Mouse (Mus musculus) stomach, postnatal 0 days (tissue): Measurements from ENCODE around the gene Slc35g1.

Source experiments
- CTCF ChIP-seq: IDR thresholded peaks from 2 replicates; pipeline ENCODE4 v1.5.1; 2016; ENCODE audit warnings: antibody characterized with exemption, low read depth, mild to moderate bottlenecking, moderate library complexity
- EP300 ChIP-seq: optimal IDR thresholded peaks from 2 replicates; pipeline ENCODE3; 2016; ENCODE audit warnings: antibody characterized with exemption

DNA sequence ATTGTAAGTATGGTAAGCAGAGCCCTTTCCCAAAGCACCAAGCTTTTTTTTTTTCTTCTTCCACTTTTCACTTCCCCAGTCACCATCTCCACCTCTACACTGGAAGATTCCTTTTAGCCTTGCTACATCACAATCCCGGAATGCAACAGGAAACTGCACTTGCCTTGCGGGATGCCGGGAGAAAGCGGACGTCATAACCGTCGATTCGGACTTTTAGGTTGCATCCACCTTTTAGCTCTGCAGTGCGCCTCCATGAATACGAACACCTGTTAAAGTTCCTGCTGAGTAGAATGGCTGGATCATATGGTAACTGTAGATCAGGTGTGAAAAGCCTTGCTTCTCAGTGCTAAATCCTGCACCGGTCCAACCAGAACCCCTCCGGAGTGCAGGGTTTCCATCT is 12.0 kb upstream of the Slc35g1 start:
- TF ChIP-seq CTCF: no peak
- TF ChIP-seq EP300: no peak
